Mouse (Mus musculus): ENCODE measurements around the gene Jam3.

- TF ChIP-seq POLR2A (IDR thresholded peaks at IDR 0.05; ENCODE audit: insufficient read length, low read depth) (no peak), USF1 (IDR thresholded peaks at IDR 0.05; ENCODE audit: low read depth) (no peak), MYOD1 (IDR thresholded peaks at IDR 0.05; ENCODE audit: control insufficient read depth in 1 of 3, insufficient read length in 2 of 3, low read depth in 2 of 3) (no peak), REST (IDR thresholded peaks at IDR 0.05; ENCODE audit: insufficient read depth, insufficient read length) (no peak), POLR2AphosphoS2 (IDR thresholded peaks at IDR 0.05; ENCODE audit: insufficient read length, low read depth) (no peak), MAX (IDR thresholded peaks at IDR 0.05; ENCODE audit: low read depth) (no peak), E2F4 (IDR thresholded peaks at IDR 0.05; ENCODE audit: insufficient read depth) (no peak), TCF3 (IDR thresholded peaks at IDR 0.05; ENCODE audit: insufficient read length, low read depth) (no peak), CEBPB (IDR thresholded peaks at IDR 0.05; ENCODE audit: insufficient read depth, poor library complexity, severe bottlenecking) (no peak), TCF12 (IDR thresholded peaks at IDR 0.05; ENCODE audit: insufficient read depth, poor library complexity, severe bottlenecking) (no peak), MYOG (IDR thresholded peaks at IDR 0.05; ENCODE audit: control insufficient read depth in 1 of 3, insufficient read depth in 1 of 3, insufficient read length in 2 of 3, low read depth in 2 of 3) (no peak)
These were observed 43.5 kb downstream of the Jam3 start for GRCm38 (mm10) chr9:27111756-27112155.

All from myocyte (in vitro differentiated cells).